Mouse (Mus musculus): ENCODE results near the gene Actrt2. TPM values are rescaled to one million over a fixed set of nuclear protein-coding genes. Genes with fewer than 3 reads are reported as not detected.

The Actrt2 gene
- polyA plus RNA-seq (2011; ENCODE audit: insufficient read depth, insufficient read length, low read depth, missing spikeins) = not detected in 2 replicates

GRCm38 (mm10) chr4:154667767-154668166, at the start of gene Actrt2:
Gene Actrt2 (minus strand): TSS chr4:154667867.
- peaks cover 6% of the 10 kb centered on the region for H3K4me1 ChIP-seq (ENCODE audit: control insufficient read depth, insufficient read depth, low read length)
- TF ChIP-seq CTCF (IDR thresholded peaks at IDR 0.05; ENCODE audit: low read depth, low read length) = no peak
- no peak for TF ChIP-seq EP300 (IDR thresholded peaks at IDR 0.05; ENCODE audit: insufficient read depth, low read depth, low read length)
- no peak for TF ChIP-seq POLR2A (IDR thresholded peaks at IDR 0.05; ENCODE audit: insufficient read depth, low read length)
- H3K4me3 ChIP-seq (ENCODE audit: low read depth, low read length) = no peak within 1 kb of the TSS
- H3K36me3 ChIP-seq (ENCODE audit: control insufficient read depth, insufficient read depth, low read length, poor library complexity, severe bottlenecking) = no peaks in the 10 kb centered on the region
- no peak within 1 kb of the TSS for H3K27ac ChIP-seq (ENCODE audit: insufficient read depth, low read length)
- no peaks in the 10 kb centered on the region for H3K9me3 ChIP-seq (replicated peaks; ENCODE audit: control insufficient read depth, insufficient read depth, low read length, poor library complexity, severe bottlenecking)
- H3K27me3 ChIP-seq (ENCODE audit: control insufficient read depth, insufficient read depth, low read length, poor library complexity, severe bottlenecking) = no peaks in the 10 kb centered on the region
- H3K9ac ChIP-seq (ENCODE audit: low read depth, poor library complexity, severe bottlenecking) = no peak within 1 kb of the TSS

GRCm38 (mm10) chr4:154709391-154710107, 41.9 kb upstream of the Actrt2 start:
- TF ChIP-seq EP300 (IDR thresholded peaks at IDR 0.05; ENCODE audit: insufficient read depth, low read depth, low read length) (no peak), POLR2A (IDR thresholded peaks at IDR 0.05; ENCODE audit: insufficient read depth, low read length) (no peak), CTCF (IDR thresholded peaks at IDR 0.05; ENCODE audit: low read depth, low read length) (no peak)
- no peak overlapping the region for H3K27ac ChIP-seq (ENCODE audit: insufficient read depth, low read length)
- H3K9ac ChIP-seq (ENCODE audit: low read depth, poor library complexity, severe bottlenecking) = no peak overlapping the region
- no peaks in the 10 kb centered on the region for H3K9me3 ChIP-seq (replicated peaks; ENCODE audit: control insufficient read depth, insufficient read depth, low read length, poor library complexity, severe bottlenecking)
- H3K4me3 ChIP-seq (ENCODE audit: low read depth, low read length) = no peak overlapping the region
- H3K27me3 ChIP-seq (ENCODE audit: control insufficient read depth, insufficient read depth, low read length, poor library complexity, severe bottlenecking) = no peaks in the 10 kb centered on the region
- no peaks in the 10 kb centered on the region for H3K36me3 ChIP-seq (ENCODE audit: control insufficient read depth, insufficient read depth, low read length, poor library complexity, severe bottlenecking)
- no peaks in the 10 kb centered on the region for H3K4me1 ChIP-seq (ENCODE audit: control insufficient read depth, insufficient read depth, low read length)

DNA sequence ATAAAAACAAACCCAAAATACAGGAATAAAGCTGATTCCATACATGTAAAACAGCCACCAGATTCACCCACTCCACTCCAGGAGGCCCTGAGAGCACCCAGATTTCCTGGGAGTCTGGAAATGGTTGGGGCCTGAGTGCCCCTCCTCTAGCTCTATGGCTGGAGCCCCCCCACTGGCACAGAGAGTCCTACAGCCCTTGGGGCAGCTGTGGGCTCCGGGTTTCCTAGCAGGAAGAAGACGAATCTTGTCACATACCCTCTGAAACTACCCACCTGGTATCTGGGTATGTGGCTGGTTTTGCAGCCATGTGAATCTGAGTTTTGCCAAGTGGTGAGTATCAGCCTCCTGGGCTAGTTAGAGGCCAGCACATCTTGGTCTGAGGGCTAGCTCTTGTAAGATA, 41.1 kb upstream of the Actrt2 start:
- TF ChIP-seq POLR2A (IDR thresholded peaks at IDR 0.05; ENCODE audit: insufficient read depth, low read length) = no peak
- TF ChIP-seq CTCF (IDR thresholded peaks at IDR 0.05; ENCODE audit: low read depth, low read length) = no peak
- H3K4me1 ChIP-seq (ENCODE audit: control insufficient read depth, insufficient read depth, low read length) = no peaks in the 10 kb centered on the region

GRCm38 (mm10) chr4:154708223-154708622, 40.6 kb upstream of the Actrt2 start:
- no peak overlapping the region for H3K4me3 ChIP-seq (ENCODE audit: low read depth, low read length)
- no peak overlapping the region for H3K27ac ChIP-seq (ENCODE audit: insufficient read depth, low read length)
- no peaks in the 10 kb centered on the region for H3K4me1 ChIP-seq (ENCODE audit: control insufficient read depth, insufficient read depth, low read length)
- TF ChIP-seq POLR2A (IDR thresholded peaks at IDR 0.05; ENCODE audit: insufficient read depth, low read length) (no peak), CTCF (IDR thresholded peaks at IDR 0.05; ENCODE audit: low read depth, low read length) (no peak), EP300 (IDR thresholded peaks at IDR 0.05; ENCODE audit: insufficient read depth, low read depth, low read length) (no peak)
- no peaks in the 10 kb centered on the region for H3K9me3 ChIP-seq (replicated peaks; ENCODE audit: control insufficient read depth, insufficient read depth, low read length, poor library complexity, severe bottlenecking)
- no peaks in the 10 kb centered on the region for H3K36me3 ChIP-seq (ENCODE audit: control insufficient read depth, insufficient read depth, low read length, poor library complexity, severe bottlenecking)
- no peak overlapping the region for H3K9ac ChIP-seq (ENCODE audit: low read depth, poor library complexity, severe bottlenecking)
- no peaks in the 10 kb centered on the region for H3K27me3 ChIP-seq (ENCODE audit: control insufficient read depth, insufficient read depth, low read length, poor library complexity, severe bottlenecking)

More for the DNA sequence above, 41.1 kb upstream of the Actrt2 start:
- Histone ChIP-seq H3K4me3 (ENCODE audit: low read depth, low read length) (no peak overlapping the region), H3K9me3 (replicated peaks; ENCODE audit: control insufficient read depth, insufficient read depth, low read length, poor library complexity, severe bottlenecking) (no peaks in the 10 kb centered on the region), H3K27me3 (ENCODE audit: control insufficient read depth, insufficient read depth, low read length, poor library complexity, severe bottlenecking) (no peaks in the 10 kb centered on the region), H3K27ac (ENCODE audit: insufficient read depth, low read length) (no peak overlapping the region), H3K9ac (ENCODE audit: low read depth, poor library complexity, severe bottlenecking) (no peak overlapping the region), H3K36me3 (ENCODE audit: control insufficient read depth, insufficient read depth, low read length, poor library complexity, severe bottlenecking) (no peaks in the 10 kb centered on the region)

- Histone ChIP-seq H3K4me3 (ENCODE audit: low read depth, low read length) (no peak overlapping the region), H3K4me1 (ENCODE audit: control insufficient read depth, insufficient read depth, low read length) (no peaks in the 10 kb centered on the region), H3K9ac (ENCODE audit: low read depth, poor library complexity, severe bottlenecking) (no peak overlapping the region)
Observed at GRCm38 (mm10) chr4:154707521-154707920, 39.9 kb upstream of the Actrt2 start.

GRCm38 (mm10) chr4:154706442-154706841, 38.8 kb upstream of the Actrt2 start:
- Histone ChIP-seq H3K36me3 (ENCODE audit: control insufficient read depth, insufficient read depth, low read length, poor library complexity, severe bottlenecking) (no peaks in the 10 kb centered on the region), H3K9me3 (replicated peaks; ENCODE audit: control insufficient read depth, insufficient read depth, low read length, poor library complexity, severe bottlenecking) (no peaks in the 10 kb centered on the region), H3K4me3 (ENCODE audit: low read depth, low read length) (no peak overlapping the region), H3K9ac (ENCODE audit: low read depth, poor library complexity, severe bottlenecking) (no peak overlapping the region), H3K27me3 (ENCODE audit: control insufficient read depth, insufficient read depth, low read length, poor library complexity, severe bottlenecking) (no peaks in the 10 kb centered on the region), H3K4me1 (ENCODE audit: control insufficient read depth, insufficient read depth, low read length) (no peaks in the 10 kb centered on the region), H3K27ac (ENCODE audit: insufficient read depth, low read length) (no peak overlapping the region)
- no peak for TF ChIP-seq EP300 (IDR thresholded peaks at IDR 0.05; ENCODE audit: insufficient read depth, low read depth, low read length)
- TF ChIP-seq CTCF (IDR thresholded peaks at IDR 0.05; ENCODE audit: low read depth, low read length) = no peak
- no peak for TF ChIP-seq POLR2A (IDR thresholded peaks at IDR 0.05; ENCODE audit: insufficient read depth, low read length)

More at GRCm38 (mm10) chr4:154707521-154707920, 39.9 kb upstream of the Actrt2 start:
- no peaks in the 10 kb centered on the region for H3K9me3 ChIP-seq (replicated peaks; ENCODE audit: control insufficient read depth, insufficient read depth, low read length, poor library complexity, severe bottlenecking)
- TF ChIP-seq EP300 (IDR thresholded peaks at IDR 0.05; ENCODE audit: insufficient read depth, low read depth, low read length) = no peak
- TF ChIP-seq POLR2A (IDR thresholded peaks at IDR 0.05; ENCODE audit: insufficient read depth, low read length) = no peak
- no peak for TF ChIP-seq CTCF (IDR thresholded peaks at IDR 0.05; ENCODE audit: low read depth, low read length)
- H3K27me3 ChIP-seq (ENCODE audit: control insufficient read depth, insufficient read depth, low read length, poor library complexity, severe bottlenecking) = no peaks in the 10 kb centered on the region
- no peaks in the 10 kb centered on the region for H3K36me3 ChIP-seq (ENCODE audit: control insufficient read depth, insufficient read depth, low read length, poor library complexity, severe bottlenecking)
- no peak overlapping the region for H3K27ac ChIP-seq (ENCODE audit: insufficient read depth, low read length)

Data from ES-Bruce4 (cell line).